Mouse (Mus musculus): ENCODE results near the gene Aoc1.

DNA sequence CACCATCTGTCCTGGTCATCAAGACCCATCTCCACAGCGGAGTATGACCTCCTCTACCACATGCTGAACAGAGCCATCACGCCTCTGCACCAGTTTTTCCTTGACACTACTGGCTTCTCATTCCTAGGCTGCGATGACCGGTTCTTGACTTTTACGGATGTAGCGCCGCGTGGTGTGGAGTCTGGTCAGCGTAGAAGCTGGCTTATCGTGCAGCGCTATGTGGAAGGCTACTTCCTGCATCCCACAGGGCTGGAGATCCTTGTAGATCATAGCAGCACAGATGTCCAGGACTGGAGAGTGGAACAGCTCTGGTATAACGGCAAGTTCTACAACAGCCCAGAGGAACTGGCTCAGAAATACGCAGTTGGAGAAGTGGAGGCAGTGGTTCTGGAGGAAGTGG is 32.9 kb downstream of the Aoc1 start:
- TF ChIP-seq EP300 (IDR thresholded peaks at IDR 0.05; ENCODE audit: insufficient read depth, low read depth, low read length) = no peak
- TF ChIP-seq CTCF (IDR thresholded peaks at IDR 0.05) = no peak
- no peak for TF ChIP-seq POLR2A (IDR thresholded peaks at IDR 0.05; ENCODE audit: insufficient read depth, low read depth, low read length)

Measured in heart, adult 2 months (tissue).